Mouse (Mus musculus): ENCODE results near the gene Tnp2.

- no peak for TF ChIP-seq GATA1 (IDR thresholded peaks at IDR 0.05; ENCODE audit: borderline replicate concordance, low read length)
- TF ChIP-seq FLI1 (IDR thresholded peaks at IDR 0.05; ENCODE audit: low read length): no peak
These were observed 48.8 kb upstream of the Tnp2 start for GRCm38 (mm10) chr16:10837250-10837649.
